ENCODE assay signal across 8 mouse cellular contexts in genomic region chr9:102834414-102834741, GRCm38 (mm10). TPM values are rescaled to one million over a fixed set of nuclear protein-coding genes. Genes with fewer than 3 reads are reported as not detected.
DNase-seq lines count a peak whose midpoint lies in the region; ATAC-seq lines count a peak whose summit lies in the region.

No protein-coding gene starts in this region.

- no peaks in the 10 kb centered on the region for H3K36me3 ChIP-seq in lung, embryonic 16.5 days (ENCODE audit: control insufficient read depth, insufficient read depth, low read length)
- H3K36me3 ChIP-seq in forebrain, embryonic 11.5 days (ENCODE audit: control insufficient read depth, insufficient read depth, low read length), result no peaks in the 10 kb centered on the region
- H3K36me3 ChIP-seq in limb, embryonic 11.5 days (ENCODE audit: control insufficient read depth, insufficient read depth, low read length), result no peaks in the 10 kb centered on the region
- H3K36me3 ChIP-seq in neural tube, embryonic 15.5 days, result no peaks in the 10 kb centered on the region

- ATAC-seq in lung, embryonic 16.5 days (ENCODE audit: low read depth), result no peak
- peak; percentile 51 for ATAC-seq in forebrain, embryonic 11.5 days (replicated peaks; ENCODE audit: low FRiP score)
- ATAC-seq in limb, embryonic 11.5 days (ENCODE audit: insufficient number of reproducible peaks, low FRiP score, low TSS enrichment, low read depth), result peak; percentile 51
- peak; percentile 15; the same call in 1 of the 2 replicates for ATAC-seq in neural tube, embryonic 15.5 days (ENCODE audit: low FRiP score)

- DNase-seq in lung, postnatal 36 days, result no peak
- no peak for DNase-seq in forebrain, embryonic 11.5 days (ENCODE audit: low spot score)
- no peak for DNase-seq in limb, embryonic 11.5 days (ENCODE audit: low spot score)
- DNase-seq in cerebellum, postnatal 36 days, result no peak
- no peak for DNase-seq in thymus, postnatal 25 days
- DNase-seq in right cerebral cortex, postnatal 36 days (ENCODE audit: low spot score in 2 of 2), result no peak

- peak overlapping the region; percentile 88 for H3K9ac ChIP-seq in lung, embryonic 16.5 days (ENCODE audit: low read length)
- peak overlapping the region; percentile 95 for H3K9ac ChIP-seq in forebrain, embryonic 11.5 days (ENCODE audit: low read length)
- peak overlapping the region; percentile 97 for H3K9ac ChIP-seq in limb, embryonic 11.5 days (ENCODE audit: low read length)
- H3K9ac ChIP-seq in neural tube, embryonic 15.5 days (replicated peaks), result peak overlapping the region; percentile 95; the same call in 1 of the 2 replicates

- peak overlapping the region; percentile 89; the same call in 1 of the 2 replicates for H3K27ac ChIP-seq in lung, embryonic 16.5 days (ENCODE audit: low read length)
- H3K27ac ChIP-seq in forebrain, embryonic 11.5 days (ENCODE audit: low read depth, low read length), result no peak overlapping the region
- no peak overlapping the region for H3K27ac ChIP-seq in limb, embryonic 11.5 days (replicated peaks; ENCODE audit: low read depth, low read length)
- H3K27ac ChIP-seq in neural tube, embryonic 15.5 days (replicated peaks), result peak overlapping the region; percentile 91

- H3K4me1 ChIP-seq in lung, embryonic 16.5 days (replicated peaks; ENCODE audit: control insufficient read depth, insufficient read depth, low read length), result peaks cover 20% of the 10 kb centered on the region
- peaks cover 6% of the 10 kb centered on the region for H3K4me1 ChIP-seq in forebrain, embryonic 11.5 days (replicated peaks; ENCODE audit: control insufficient read depth, insufficient read depth, low read length)
- H3K4me1 ChIP-seq in limb, embryonic 11.5 days (ENCODE audit: control insufficient read depth, insufficient read depth, low read length), result peaks cover 29% of the 10 kb centered on the region
- H3K4me1 ChIP-seq in neural tube, embryonic 15.5 days, result peaks cover 35% of the 10 kb centered on the region

- 16% methylated on average over 10 of the region's 10 CpGs for WGBS in lung, embryonic 16.5 days
- 9% methylated on average over 10 of the region's 10 CpGs for WGBS in forebrain, embryonic 11.5 days
- 23% methylated on average over 10 of the region's 10 CpGs for whole genome bisulfite sequencing in limb, embryonic 11.5 days
- 11% methylated on average over 10 of the region's 10 CpGs for WGBS in neural tube, embryonic 15.5 days

- no peaks in the 10 kb centered on the region for H3K27me3 ChIP-seq in lung, embryonic 16.5 days (ENCODE audit: control insufficient read depth, insufficient read depth, low read depth, low read length)
- no peaks in the 10 kb centered on the region for H3K27me3 ChIP-seq in forebrain, embryonic 11.5 days (ENCODE audit: control insufficient read depth, insufficient read depth, low read length)
- no peaks in the 10 kb centered on the region for H3K27me3 ChIP-seq in limb, embryonic 11.5 days (ENCODE audit: control insufficient read depth, insufficient read depth, low read length)
- no peaks in the 10 kb centered on the region for H3K27me3 ChIP-seq in neural tube, embryonic 15.5 days (replicated peaks)

- H3K4me2 ChIP-seq in lung, embryonic 16.5 days (ENCODE audit: low read depth, low read length), result peak overlapping the region; percentile 85
- peak overlapping the region; percentile 76; the same call in 1 of the 2 replicates for H3K4me2 ChIP-seq in forebrain, embryonic 11.5 days (ENCODE audit: low read depth, low read length, severe bottlenecking)
- peak overlapping the region; percentile 60 for H3K4me2 ChIP-seq in limb, embryonic 11.5 days (ENCODE audit: low read depth, severe bottlenecking)
- H3K4me2 ChIP-seq in neural tube, embryonic 15.5 days, result peak overlapping the region; percentile 76

- peak overlapping the region; percentile 71 for H3K4me3 ChIP-seq in lung, embryonic 16.5 days (ENCODE audit: low read length)
- H3K4me3 ChIP-seq in forebrain, embryonic 11.5 days (ENCODE audit: low read depth, low read length), result peak overlapping the region; percentile 91
- H3K4me3 ChIP-seq in limb, embryonic 11.5 days (ENCODE audit: low read depth, low read length), result peak overlapping the region; percentile 97
- H3K4me3 ChIP-seq in neural tube, embryonic 15.5 days (replicated peaks), result peak overlapping the region; percentile 93

- H3K9me3 ChIP-seq in lung, embryonic 16.5 days (ENCODE audit: control insufficient read depth, low read length), result no peaks in the 10 kb centered on the region
- H3K9me3 ChIP-seq in forebrain, embryonic 11.5 days (ENCODE audit: control insufficient read depth, low read length), result no peaks in the 10 kb centered on the region
- H3K9me3 ChIP-seq in limb, embryonic 11.5 days (ENCODE audit: control insufficient read depth, low read length), result no peaks in the 10 kb centered on the region
- H3K9me3 ChIP-seq in neural tube, embryonic 15.5 days (replicated peaks), result no peaks in the 10 kb centered on the region

RNA-seq across cellular contexts. Expression of gene Ryk, which starts 0.3 kb away (rescaled TPM):
- 18.4 and 20.3 TPM in 2 replicates for polyA plus RNA-seq in lung, embryonic 16.5 days (2015; fragmentation: Nextera tagmentation; extraction: Ambion mirVana)
- 26.3 and 32.8 TPM in 2 replicates for polyA plus RNA-seq in forebrain, embryonic 11.5 days (2014; fragmentation: Nextera tagmentation; extraction: Ambion mirVana)
- 31.6 and 43.0 TPM in 2 replicates for polyA plus RNA-seq in limb, embryonic 11.5 days (2014; fragmentation: Nextera tagmentation; extraction: Ambion mirVana)
- 9.7 and 11.1 TPM in 2 replicates for polyA plus RNA-seq in neural tube, embryonic 15.5 days (2015; fragmentation: Nextera tagmentation; extraction: Ambion mirVana)

Comparison
In these comparisons a context has a peak if more than half of its experiments do, and no peak if none do; other contexts are left out.
1. H3K27ac ChIP-seq: peak in lung, embryonic 16.5 days (single experiment) and neural tube, embryonic 15.5 days (single experiment); none in forebrain, embryonic 11.5 days (single experiment) and limb, embryonic 11.5 days (single experiment).
2. Peak in every context shown above with its lines, with median percentiles within 50 percentile points of each other: H3K4me2 ChIP-seq, H3K4me3 ChIP-seq and H3K9ac ChIP-seq.